Mouse (Mus musculus) limb, embryonic 13.5 days (tissue): ENCODE results near the gene Fkbp1a. TPM values are rescaled to one million over a fixed set of nuclear protein-coding genes. Genes with fewer than 3 reads are reported as not detected.

Experiments used
- ATAC-seq: fragments of 200-750 bp; cut with Nextera tagmentation; 2 replicates; pipeline ENCODE4 v1.8.0; 2017; ENCODE audit warnings: low read depth, moderate number of reproducible peaks, moderate TSS enrichment; ENCODE audit not compliant: low FRiP score
- H3K27ac ChIP-seq: fragments of 300-500 bp; sonication (generic); 2 replicates; pipeline ENCODE4 v1.5.1; 2015; ENCODE audit warnings: inconsistent platforms, mild to moderate bottlenecking, moderate library complexity
- H3K27me3 ChIP-seq: fragments of 300-500 bp; sonication (generic); 2 replicates; pipeline ENCODE4 v1.6.1; 2015; ENCODE audit warnings: mild to moderate bottlenecking, inconsistent platforms
- H3K36me3 ChIP-seq: fragments of 300-500 bp; sonication (generic); 2 replicates; pipeline ENCODE4 v1.6.1; 2015; ENCODE audit warnings: inconsistent platforms, mild to moderate bottlenecking, moderate library complexity
- H3K4me1 ChIP-seq: fragments of 300-500 bp; sonication (generic); 2 replicates; pipeline ENCODE4 v1.6.1; 2015; ENCODE audit warnings: inconsistent platforms
- H3K4me2 ChIP-seq: fragments of 300-500 bp; sonication (generic); replicated peaks from 2 replicates; pipeline ENCODE4 v1.6.1; 2015; ENCODE audit warnings: inconsistent platforms, mild to moderate bottlenecking, moderate library complexity
- H3K4me3 ChIP-seq: fragments of 300-500 bp; sonication (generic); 2 replicates; pipeline ENCODE4 v1.5.1; 2015; ENCODE audit warnings: moderate library complexity, mild to moderate bottlenecking, inconsistent platforms
- H3K9ac ChIP-seq: fragments of 300-500 bp; sonication (generic); 2 replicates; pipeline ENCODE4 v1.6.1; 2015; ENCODE audit warnings: mild to moderate bottlenecking, inconsistent platforms
- H3K9me3 ChIP-seq: fragments of 300-500 bp; sonication (generic); 2 replicates; pipeline ENCODE4 v1.6.1; 2016; ENCODE audit warnings: inconsistent platforms
- WGBS: fragments of 180-500 bp; shearing (Covaris S2); methylation state at CpG from one replicate; pipeline ENCODE4 v1.1.7; 2015; 5-methylcytosine and 5-hydroxymethylcytosine counted together
- polyA plus RNA-seq: library from polyadenylated mRNA; unstranded; fragments of >200 nt; fragmentation: Nextera tagmentation; extraction: Ambion mirVana; gene quantifications from 2 replicates; pipeline ENCODE4 v1.2.1, GENCODE M21; 2015

The Fkbp1a gene
- polyA plus RNA-seq, 1 experiment from 2014 or later, result 484 TPM

DNA sequence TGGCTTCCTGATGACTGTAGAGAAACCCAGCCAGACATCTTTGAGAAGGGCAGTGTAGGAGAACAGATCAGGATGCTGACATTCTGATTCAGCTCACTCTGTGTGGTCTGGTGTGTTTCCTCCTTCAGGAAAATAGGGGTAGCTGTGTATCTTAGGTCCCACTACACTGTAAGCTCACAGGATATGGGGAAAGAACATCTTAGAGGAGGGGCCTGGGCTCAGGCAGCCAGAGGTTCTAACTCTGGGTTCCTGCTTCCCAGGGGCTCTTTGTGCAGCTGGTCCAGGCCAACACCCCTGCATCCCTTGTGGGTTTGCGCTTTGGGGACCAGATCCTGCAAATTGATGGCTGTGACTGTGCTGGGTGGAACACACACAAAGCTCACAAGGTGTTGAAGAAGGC, 44.5 kb downstream of the Fkbp1a start:
- Histone ChIP-seq H3K27me3 (no peaks in the 10 kb centered on the region), H3K27ac (no peak overlapping the region), H3K9ac (no peak overlapping the region), H3K4me1 (no peaks in the 10 kb centered on the region), H3K9me3 (no peaks in the 10 kb centered on the region), H3K36me3 (no peaks in the 10 kb centered on the region), H3K4me3 (no peak overlapping the region), H3K4me2 (no peak overlapping the region)
- no peak for ATAC-seq
- 95% methylated on average over 1 of the region's 1 CpGs for WGBS

DNA sequence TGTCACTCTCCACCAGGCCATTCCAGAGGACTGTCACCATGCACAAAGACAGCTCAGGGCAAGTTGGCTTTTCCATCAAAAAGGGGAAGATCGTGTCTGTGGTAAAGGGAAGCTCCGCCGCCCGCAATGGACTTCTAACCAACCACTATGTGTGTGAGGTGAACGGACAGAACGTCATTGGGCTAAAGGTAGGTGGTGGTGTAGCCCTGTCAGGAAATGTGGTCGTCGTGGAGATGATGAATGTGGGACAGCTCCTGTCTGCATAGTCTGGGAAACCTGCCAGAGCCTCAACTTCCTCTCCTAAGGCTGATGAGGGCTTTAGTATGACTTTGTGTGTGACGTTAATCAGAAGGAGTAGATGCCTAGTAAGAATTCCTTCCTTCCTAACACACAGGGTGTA, 45.0 kb downstream of the Fkbp1a start:
- H3K27me3 ChIP-seq, result no peaks in the 10 kb centered on the region
- H3K4me2 ChIP-seq, result no peak overlapping the region
- no peak overlapping the region for H3K27ac ChIP-seq
- no peak overlapping the region for H3K9ac ChIP-seq
- ATAC-seq, result no peak
- H3K4me3 ChIP-seq, result no peak overlapping the region
- WGBS, result 77% methylated on average over 9 of the region's 9 CpGs
- H3K4me1 ChIP-seq, result no peaks in the 10 kb centered on the region
- no peaks in the 10 kb centered on the region for H3K9me3 ChIP-seq
- H3K36me3 ChIP-seq, result no peaks in the 10 kb centered on the region

GRCm38 (mm10) chr2:151598068-151598467, 55.8 kb downstream of the Fkbp1a start:
- Histone ChIP-seq H3K4me2 (no peak overlapping the region), H3K4me3 (no peak overlapping the region), H3K36me3 (no peaks in the 10 kb centered on the region), H3K27me3 (peaks cover 9% of the 10 kb centered on the region), H3K27ac (no peak overlapping the region), H3K4me1 (peaks cover under 1% of the 10 kb centered on the region), H3K9ac (no peak overlapping the region), H3K9me3 (no peaks in the 10 kb centered on the region)
- 65% methylated on average over 2 of the region's 2 CpGs for WGBS
- no peak for ATAC-seq

DNA sequence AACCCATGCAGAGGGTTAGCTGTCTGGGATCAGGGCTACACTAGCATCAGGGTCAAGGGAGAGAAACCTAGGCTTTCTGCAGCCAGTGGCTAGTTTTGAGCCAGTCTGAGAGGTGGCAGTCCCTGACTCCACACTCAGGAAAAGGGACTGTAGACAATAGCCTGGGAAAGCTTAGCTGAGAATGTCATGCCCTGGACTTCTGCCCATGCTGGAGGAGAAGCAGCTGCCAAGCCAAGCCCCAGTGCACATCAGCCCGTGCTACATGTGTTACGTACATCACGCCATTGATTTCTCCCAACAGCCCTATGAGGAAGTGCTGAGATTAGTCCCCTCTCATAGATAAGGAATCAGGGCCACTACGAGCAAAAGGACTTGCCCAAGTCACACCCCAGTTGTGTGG, 59.8 kb downstream of the Fkbp1a start:
- no peaks in the 10 kb centered on the region for H3K36me3 ChIP-seq
- H3K4me2 ChIP-seq, result no peak overlapping the region
- ATAC-seq, result no peak
- H3K27ac ChIP-seq, result no peak overlapping the region
- no peaks in the 10 kb centered on the region for H3K9me3 ChIP-seq
- WGBS, result 78% methylated on average over 4 of the region's 4 CpGs
- no peak overlapping the region for H3K9ac ChIP-seq
- peaks cover 29% of the 10 kb centered on the region for H3K4me1 ChIP-seq
- H3K27me3 ChIP-seq, result no peaks in the 10 kb centered on the region
- H3K4me3 ChIP-seq, result no peak overlapping the region

DNA sequence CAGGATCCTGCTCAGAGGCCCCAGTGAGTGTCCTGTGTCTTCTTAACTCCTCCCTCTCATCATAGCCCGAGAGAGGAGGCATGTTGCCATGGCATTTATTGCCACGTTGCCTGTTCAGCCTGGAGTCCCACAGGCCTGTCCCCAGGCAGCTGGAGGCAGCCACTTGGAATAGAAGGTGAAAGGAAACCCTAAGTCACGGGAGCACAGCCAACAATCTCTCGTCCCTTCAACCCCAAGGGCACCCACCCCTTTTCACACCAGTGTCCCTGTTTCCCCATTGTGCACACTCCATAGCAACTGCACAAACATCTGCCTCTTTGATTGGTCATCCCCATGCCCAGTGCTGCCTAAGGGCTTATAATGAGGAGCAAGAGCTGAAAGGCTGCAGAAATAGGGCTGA, 61.3 kb downstream of the Fkbp1a start:
- Histone ChIP-seq H3K27ac (no peak overlapping the region), H3K9me3 (no peaks in the 10 kb centered on the region), H3K4me3 (no peak overlapping the region), H3K36me3 (no peaks in the 10 kb centered on the region), H3K27me3 (no peaks in the 10 kb centered on the region), H3K9ac (no peak overlapping the region), H3K4me1 (peaks cover 29% of the 10 kb centered on the region), H3K4me2 (no peak overlapping the region)
- 41% methylated on average over 4 of the region's 4 CpGs for WGBS
- no peak for ATAC-seq

DNA sequence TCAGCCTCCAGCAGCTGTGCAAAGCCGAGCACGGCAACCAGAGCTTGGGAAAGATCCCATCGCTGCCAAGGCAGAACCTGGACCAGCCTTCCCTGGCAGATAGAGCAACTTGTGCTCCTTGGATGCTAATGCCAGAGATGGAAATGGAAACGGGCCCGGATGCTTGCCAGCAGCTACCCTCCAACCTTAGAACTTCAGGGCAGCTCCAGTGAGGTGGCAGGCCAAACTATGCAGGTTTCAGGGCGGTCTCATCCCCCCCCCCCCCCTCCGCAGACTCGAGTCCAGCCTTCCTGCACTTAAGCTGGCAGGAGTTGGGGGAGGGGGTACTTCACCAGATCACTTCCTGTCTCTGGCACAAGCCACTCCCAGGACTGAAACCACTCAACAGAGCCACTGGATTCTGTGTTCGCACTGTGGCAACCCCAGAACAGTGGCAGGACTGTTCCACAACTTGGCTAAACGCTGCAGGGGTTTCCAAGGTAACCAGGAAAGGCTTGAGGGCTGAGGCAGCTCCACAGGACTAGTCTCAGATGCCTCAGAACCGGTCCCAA, 63.2 kb downstream of the Fkbp1a start:
- WGBS, result 34% methylated on average over 10 of the region's 11 CpGs

GRCm38 (mm10) chr2:151608435-151608834, 66.2 kb downstream of the Fkbp1a start:
- 86% methylated on average over 1 of the region's 1 CpGs for WGBS
- peaks cover 24% of the 10 kb centered on the region for H3K4me1 ChIP-seq

More for the DNA sequence above, 63.2 kb downstream of the Fkbp1a start:
- Histone ChIP-seq H3K27ac (peak overlapping the region; percentile 74; the same call in 1 of the 2 replicates), H3K4me3 (no peak overlapping the region), H3K4me1 (peaks cover 29% of the 10 kb centered on the region), H3K4me2 (peak overlapping the region; percentile 38), H3K9me3 (no peaks in the 10 kb centered on the region), H3K36me3 (no peaks in the 10 kb centered on the region), H3K9ac (0 out of 2 replicates have a peak overlapping the region, but pooled peaks have one; percentile 31), H3K27me3 (no peaks in the 10 kb centered on the region)
- peak; percentile 82 for ATAC-seq

DNA sequence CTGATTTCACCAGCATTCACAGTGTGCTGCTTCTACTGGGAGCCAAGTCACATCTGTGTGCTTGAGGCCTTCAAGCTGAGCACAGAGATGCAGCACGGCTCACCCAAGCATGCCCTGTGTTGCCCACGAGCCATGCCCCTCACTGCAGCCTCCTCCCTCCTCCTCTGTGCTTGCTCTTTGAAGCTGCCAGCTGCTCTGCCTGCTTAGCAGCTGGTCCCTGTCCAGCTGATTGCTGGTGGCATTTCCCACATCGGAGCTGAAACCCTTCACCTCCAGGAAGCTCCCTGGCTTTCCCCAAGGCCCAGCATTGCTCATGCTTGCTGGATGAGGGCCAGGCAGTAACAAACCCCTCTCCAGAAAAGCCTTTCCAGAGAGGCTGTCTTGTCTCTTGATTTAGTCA, 67.7 kb downstream of the Fkbp1a start:
- H3K4me2 ChIP-seq, result no peak overlapping the region
- no peak overlapping the region for H3K9ac ChIP-seq
- H3K36me3 ChIP-seq, result no peaks in the 10 kb centered on the region
- ATAC-seq, result no peak
- peaks cover 12% of the 10 kb centered on the region for H3K4me1 ChIP-seq
- WGBS, result 32% methylated on average over 3 of the region's 3 CpGs
- H3K27me3 ChIP-seq, result no peaks in the 10 kb centered on the region
- no peak overlapping the region for H3K27ac ChIP-seq
- H3K9me3 ChIP-seq, result no peaks in the 10 kb centered on the region
- no peak overlapping the region for H3K4me3 ChIP-seq

More at GRCm38 (mm10) chr2:151608435-151608834, 66.2 kb downstream of the Fkbp1a start:
- Histone ChIP-seq H3K36me3 (no peaks in the 10 kb centered on the region), H3K4me2 (no peak overlapping the region), H3K9me3 (no peaks in the 10 kb centered on the region), H3K4me3 (no peak overlapping the region), H3K27ac (no peak overlapping the region), H3K9ac (no peak overlapping the region), H3K27me3 (no peaks in the 10 kb centered on the region)
- no peak for ATAC-seq

Other genes starting within 250 kb of the Fkbp1a start
- gene 4921509C19Rik, start 66.3 kb upstream of the Fkbp1a start, polyA plus RNA-seq, result not detected in 2 replicates
- 293 and 302 TPM in 2 replicates for gene Nsfl1c, start 48.3 kb upstream of the Fkbp1a start, polyA plus RNA-seq
- gene Sdcbp2, start 30.1 kb downstream of the Fkbp1a start, polyA plus RNA-seq, result 0.76 and 1.5 TPM in 2 replicates
- 0.56 and 0.75 TPM in 2 replicates for gene Snph, start 90.1 kb downstream of the Fkbp1a start, polyA plus RNA-seq
- not detected in 2 replicates for gene Rad21l, start 126.0 kb downstream of the Fkbp1a start, polyA plus RNA-seq
- 3.4 and 4.2 TPM in 2 replicates for gene Tmem74b, start 159.5 kb downstream of the Fkbp1a start, polyA plus RNA-seq
- 45.7 and 46.3 TPM in 2 replicates for gene Psmf1, start 201.7 kb downstream of the Fkbp1a start, polyA plus RNA-seq